Mouse (Mus musculus) myocyte (in vitro differentiated cells): ENCODE measurements around the gene Btbd2. TPM values are rescaled to one million over a fixed set of nuclear protein-coding genes. Genes with fewer than 3 reads are reported as not detected.

Source experiments
- H3K27me3 ChIP-seq: one replicate; pipeline ENCODE4 v1.6.1; 2011; ENCODE audit not compliant: control insufficient read depth, insufficient read depth, insufficient read length
- H3K36me3 ChIP-seq: one replicate; pipeline ENCODE4 v1.6.1; 2011; ENCODE audit not compliant: control insufficient read depth, insufficient read depth
- H3K4me2 ChIP-seq: one replicate; pipeline ENCODE4 v1.6.1; 2011; ENCODE audit warnings: low read depth, control low read depth
- H3K4me3 ChIP-seq: one replicate; pipeline ENCODE4 v1.5.1; 2011; ENCODE audit warnings: mild to moderate bottlenecking, control low read depth, moderate library complexity
- H3K79me2 ChIP-seq: one replicate; pipeline ENCODE4 v1.6.1; 2011; ENCODE audit not compliant: control insufficient read depth, insufficient read depth
- H3ac ChIP-seq: one replicate; pipeline ENCODE4 v1.6.1; 2011; ENCODE audit not compliant: control insufficient read depth, insufficient read length
- CEBPB ChIP-seq: IDR thresholded peaks from 2 replicates; pipeline ENCODE4 v1.6.1; 2011; ENCODE audit warnings: mild to moderate bottlenecking, moderate library complexity; ENCODE audit not compliant: poor library complexity, insufficient read depth, severe bottlenecking
- E2F4 ChIP-seq: IDR thresholded peaks from one replicate; pipeline ENCODE4 v1.6.1; 2011; ENCODE audit warnings: mild to moderate bottlenecking, control low read depth, moderate library complexity; ENCODE audit not compliant: insufficient read depth
- MAX ChIP-seq: IDR thresholded peaks from one replicate; pipeline ENCODE4 v1.6.1; 2011; ENCODE audit warnings: low read depth, mild to moderate bottlenecking, control low read depth
- MYOD1 ChIP-seq, 3 experiments: IDR thresholded peaks; one replicate each; pipeline ENCODE4 v1.6.1; 2011; ENCODE audit warnings: control low read depth in 2 of 3, low read depth in 2 of 3, mild to moderate bottlenecking in 2 of 3, moderate library complexity in 1 of 3; ENCODE audit not compliant: insufficient read length in 2 of 3, control insufficient read depth in 1 of 3
- MYOG ChIP-seq, 3 experiments: IDR thresholded peaks; one replicate each; pipeline ENCODE4 v1.6.1; 2011; ENCODE audit warnings: control low read depth in 2 of 3, low read depth in 2 of 3, mild to moderate bottlenecking in 2 of 3; ENCODE audit not compliant: insufficient read length in 2 of 3, control insufficient read depth in 1 of 3, insufficient read depth in 1 of 3
- POLR2A ChIP-seq: IDR thresholded peaks from one replicate; pipeline ENCODE4 v1.6.1; 2011; ENCODE audit warnings: low read depth, mild to moderate bottlenecking, control low read depth, moderate library complexity; ENCODE audit not compliant: insufficient read length
- POLR2AphosphoS2 ChIP-seq: IDR thresholded peaks from one replicate; pipeline ENCODE4 v1.6.1; 2011; ENCODE audit warnings: low read depth, control low read depth; ENCODE audit not compliant: insufficient read length
- REST ChIP-seq: IDR thresholded peaks from one replicate; pipeline ENCODE4 v1.6.1; 2011; ENCODE audit warnings: mild to moderate bottlenecking, control low read depth, moderate library complexity; ENCODE audit not compliant: insufficient read depth, insufficient read length
- SRF ChIP-seq: IDR thresholded peaks from one replicate; pipeline ENCODE4 v1.6.1; 2011; ENCODE audit warnings: low read depth; ENCODE audit not compliant: control insufficient read depth, insufficient read length
- TCF12 ChIP-seq: IDR thresholded peaks from one replicate; pipeline ENCODE4 v1.6.1; 2011; ENCODE audit warnings: mild to moderate bottlenecking, control low read depth; ENCODE audit not compliant: poor library complexity, insufficient read depth, severe bottlenecking
- TCF3 ChIP-seq: IDR thresholded peaks from one replicate; pipeline ENCODE4 v1.6.1; 2011; ENCODE audit warnings: low read depth, control low read depth; ENCODE audit not compliant: insufficient read length
- USF1 ChIP-seq: IDR thresholded peaks from one replicate; pipeline ENCODE4 v1.6.1; 2011; ENCODE audit warnings: low read depth, mild to moderate bottlenecking, control low read depth, moderate library complexity
- polyA plus RNA-seq: library from polyadenylated mRNA; unstranded; fragments of >200 nt; fragmentation: generic; extraction: Trizol; gene quantifications from one replicate; pipeline ENCODE4 v1.2.1, GENCODE M21; 2012; ENCODE audit warnings: missing spikeins

Btbd2 gene
- polyA plus RNA-seq, 1 experiment: 55.9 TPM

- H3ac ChIP-seq: no peak overlapping the region
- no peak overlapping the region for H3K4me2 ChIP-seq
- no peaks in the 10 kb centered on the region for H3K79me2 ChIP-seq
- H3K36me3 ChIP-seq: peaks cover 10% of the 10 kb centered on the region
- TF ChIP-seq SRF (no peak), CEBPB (no peak), POLR2AphosphoS2 (no peak), MYOD1 (IDR thresholded peaks at IDR 0.05; ENCODE audit: control insufficient read depth in 1 of 3, insufficient read length in 2 of 3, low read depth in 2 of 3) (no peak), MYOG (IDR thresholded peaks at IDR 0.05; ENCODE audit: control insufficient read depth in 1 of 3, insufficient read depth in 1 of 3, insufficient read length in 2 of 3, low read depth in 2 of 3) (no peak), USF1 (no peak), REST (no peak), POLR2A (no peak), TCF12 (no peak), MAX (no peak), E2F4 (no peak), TCF3 (no peak)
- no peak overlapping the region for H3K4me3 ChIP-seq
- H3K27me3 ChIP-seq: no peaks in the 10 kb centered on the region
Measured at GRCm38 (mm10) chr10:80683647-80684046, 26.8 kb upstream of the Btbd2 start.

GRCm38 (mm10) chr10:80682003-80682402 lies 25.1 kb upstream of the Btbd2 start:
- Histone ChIP-seq H3K27me3 (no peaks in the 10 kb centered on the region), H3K4me2 (no peak overlapping the region), H3K4me3 (no peak overlapping the region), H3K79me2 (no peaks in the 10 kb centered on the region), H3K36me3 (peaks cover 10% of the 10 kb centered on the region), H3ac (no peak overlapping the region)
- no peak for TF ChIP-seq MAX

GRCm38 (mm10) chr10:80680260-80680696 lies 23.4 kb upstream of the Btbd2 start:
- H3K79me2 ChIP-seq: peaks cover 4% of the 10 kb centered on the region
- no peak overlapping the region for H3ac ChIP-seq
- TF ChIP-seq MAX (no peak), POLR2AphosphoS2 (peak; percentile 53)
- H3K27me3 ChIP-seq: no peaks in the 10 kb centered on the region
- H3K36me3 ChIP-seq: peaks cover 10% of the 10 kb centered on the region
- no peak overlapping the region for H3K4me2 ChIP-seq
- no peak overlapping the region for H3K4me3 ChIP-seq

GRCm38 (mm10) chr10:80679556-80680259 lies 22.8 kb upstream of the Btbd2 start:
- H3K27me3 ChIP-seq: no peaks in the 10 kb centered on the region
- peaks cover 10% of the 10 kb centered on the region for H3K36me3 ChIP-seq

GRCm38 (mm10) chr10:80678601-80679377 lies 21.9 kb upstream of the Btbd2 start:
- Histone ChIP-seq H3K4me3 (peak overlapping the region; percentile 62), H3ac (no peak overlapping the region), H3K4me2 (peak overlapping the region; percentile 83), H3K36me3 (peaks cover 6% of the 10 kb centered on the region), H3K79me2 (peaks cover 19% of the 10 kb centered on the region), H3K27me3 (no peaks in the 10 kb centered on the region)
- TF ChIP-seq TCF12: no peak
- TF ChIP-seq MAX: no peak
- peak in 1 of 3 experiments; percentile 37 for TF ChIP-seq MYOD1 (IDR thresholded peaks at IDR 0.05; ENCODE audit: control insufficient read depth in 1 of 3, insufficient read length in 2 of 3, low read depth in 2 of 3)
- TF ChIP-seq POLR2AphosphoS2: no peak
- peak in 1 of 3 experiments; percentile 23 for TF ChIP-seq MYOG (IDR thresholded peaks at IDR 0.05; ENCODE audit: control insufficient read depth in 1 of 3, insufficient read depth in 1 of 3, insufficient read length in 2 of 3, low read depth in 2 of 3)
- no peak for TF ChIP-seq REST
- TF ChIP-seq E2F4: no peak
- no peak for TF ChIP-seq USF1
- TF ChIP-seq SRF: no peak
- TF ChIP-seq CEBPB: no peak
- TF ChIP-seq TCF3: no peak
- no peak for TF ChIP-seq POLR2A

More at GRCm38 (mm10) chr10:80679556-80680259, 22.8 kb upstream of the Btbd2 start:
- TF ChIP-seq E2F4 (no peak), POLR2AphosphoS2 (peak; percentile 21), REST (no peak), POLR2A (no peak), TCF3 (no peak), CEBPB (no peak)
- Histone ChIP-seq H3K4me2 (peak overlapping the region; percentile 7), H3K79me2 (peaks cover 10% of the 10 kb centered on the region), H3K4me3 (no peak overlapping the region), H3ac (no peak overlapping the region)
